ENCODE assay signal across 8 mouse cellular contexts in the genomic region with DNA sequence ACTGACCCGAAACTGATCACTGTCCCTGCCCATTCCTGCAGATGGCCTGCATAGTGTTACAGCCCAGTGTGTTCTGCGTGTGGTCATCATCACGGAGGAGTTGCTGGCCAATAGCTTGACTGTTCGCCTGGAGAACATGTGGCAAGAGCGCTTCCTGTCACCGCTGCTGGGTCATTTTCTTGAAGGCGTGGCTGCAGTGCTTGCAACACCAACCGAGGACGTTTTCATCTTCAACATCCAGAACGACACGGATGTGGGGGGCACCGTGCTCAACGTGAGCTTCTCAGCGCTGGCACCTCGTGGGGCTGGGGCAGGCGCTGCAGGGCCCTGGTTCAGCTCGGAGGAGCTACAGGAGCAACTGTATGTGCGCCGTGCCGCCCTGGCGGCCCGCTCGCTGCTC. TPM values are rescaled to one million over a fixed set of nuclear protein-coding genes. Genes with fewer than 3 reads are reported as not detected.
DNase-seq lines count a peak whose midpoint lies in the region; ATAC-seq and TF ChIP-seq lines count a peak whose summit lies in the region.

No protein-coding gene starts in this region.

- H3K9me3 ChIP-seq in embryonic facial prominence, embryonic 14.5 days (ENCODE audit: control insufficient read depth, low read length) = no peaks in the 10 kb centered on the region
- no peaks in the 10 kb centered on the region for H3K9me3 ChIP-seq in limb, embryonic 14.5 days (ENCODE audit: control insufficient read depth, low read length)

- H3K27ac ChIP-seq in kidney, adult 2 months (ENCODE audit: insufficient read depth, low read depth, low read length) = no peak overlapping the region
- H3K27ac ChIP-seq in embryonic facial prominence, embryonic 14.5 days (replicated peaks; ENCODE audit: low read depth, low read length) = no peak overlapping the region
- H3K27ac ChIP-seq in limb, embryonic 14.5 days (replicated peaks; ENCODE audit: low read depth, low read length) = no peak overlapping the region

- peaks cover 7% of the 10 kb centered on the region for H3K4me1 ChIP-seq in kidney, adult 2 months (ENCODE audit: control insufficient read depth, insufficient read depth, low read length)
- H3K4me1 ChIP-seq in embryonic facial prominence, embryonic 14.5 days (ENCODE audit: control insufficient read depth, insufficient read depth, low read length) = peaks cover 17% of the 10 kb centered on the region
- peaks cover 12% of the 10 kb centered on the region for H3K4me1 ChIP-seq in limb, embryonic 14.5 days (ENCODE audit: control insufficient read depth, insufficient read depth, low read length)

- peak overlapping the region; percentile 96 for H3K4me2 ChIP-seq in embryonic facial prominence, embryonic 14.5 days (ENCODE audit: low read depth, low read length)
- peak overlapping the region; percentile 95 for H3K4me2 ChIP-seq in limb, embryonic 14.5 days (replicated peaks; ENCODE audit: low read depth, low read length, severe bottlenecking)
- peak overlapping the region; percentile 98 for H3K4me2 ChIP-seq in myocyte (ENCODE audit: low read depth)

- TF ChIP-seq CTCF in kidney, adult 2 months (conservative IDR thresholded peaks at IDR 0.05; ENCODE audit: insufficient read depth, insufficient read length, low read depth, low read length) = no peak

- no peak for ATAC-seq in embryonic facial prominence, embryonic 14.5 days (ENCODE audit: low read depth)
- no peak for ATAC-seq in limb, embryonic 14.5 days (ENCODE audit: low FRiP score, low read depth)
- no peak for ATAC-seq in activated CD4-positive, CD25-positive, alpha-beta regulatory T cell, adult 4 months

- TF ChIP-seq POLR2A in kidney, adult 2 months (IDR thresholded peaks at IDR 0.05; ENCODE audit: low read depth, low read length) = no peak
- no peak for TF ChIP-seq POLR2A in limb, embryonic 14.5 days (IDR thresholded peaks at IDR 0.05; ENCODE audit: borderline replicate concordance, extremely low read depth, insufficient read depth, insufficient read length)
- no peak for TF ChIP-seq POLR2A in myocyte (IDR thresholded peaks at IDR 0.05; ENCODE audit: insufficient read length, low read depth)

- H3K4me3 ChIP-seq in kidney, adult 2 months (ENCODE audit: insufficient read depth, low read depth, low read length) = peak overlapping the region; percentile 30; the same call in 1 of the 2 replicates
- peak overlapping the region; percentile 49 for H3K4me3 ChIP-seq in embryonic facial prominence, embryonic 14.5 days (ENCODE audit: low read depth, low read length)
- peak overlapping the region; percentile 48 for H3K4me3 ChIP-seq in limb, embryonic 14.5 days (replicated peaks; ENCODE audit: low read length)
- peak overlapping the region; percentile 4 for H3K4me3 ChIP-seq in myocyte

- DNase-seq in kidney, adult 2 months = no peak
- DNase-seq in kidney, postnatal 10 days = no peak
- DNase-seq in embryonic facial prominence, embryonic 14.5 days (ENCODE audit: low spot score) = no peak
- no peak for DNase-seq in limb, embryonic 14.5 days (ENCODE audit: low spot score)
- DNase-seq in layer of hippocampus, adult 8-10 months (ENCODE audit: low spot score in 2 of 2) = no peak
- no peak for DNase-seq in adrenal gland, postnatal 25 days

- H3K9ac ChIP-seq in embryonic facial prominence, embryonic 14.5 days (ENCODE audit: low read depth, low read length) = peak overlapping the region; percentile 30; the same call in 1 of the 2 replicates
- no peak overlapping the region for H3K9ac ChIP-seq in limb, embryonic 14.5 days (ENCODE audit: low read depth, low read length, severe bottlenecking)

- H3K79me2 ChIP-seq in myocyte (ENCODE audit: control insufficient read depth, insufficient read depth) = no peaks in the 10 kb centered on the region

- H3ac ChIP-seq in myocyte (ENCODE audit: control insufficient read depth, insufficient read length) = peak overlapping the region; percentile 23

- WGBS in kidney, adult 2 months = 4% methylated on average over 23 of the region's 23 CpGs
- WGBS in embryonic facial prominence, embryonic 14.5 days = 9% methylated on average over 15 of the region's 23 CpGs
- 6% methylated on average over 23 of the region's 23 CpGs for WGBS in limb, embryonic 14.5 days

- H3K27me3 ChIP-seq in kidney, adult 2 months (replicated peaks; ENCODE audit: control insufficient read depth, insufficient read depth, low read length) = no peaks in the 10 kb centered on the region
- peaks cover 62% of the 10 kb centered on the region for H3K27me3 ChIP-seq in embryonic facial prominence, embryonic 14.5 days (replicated peaks; ENCODE audit: control insufficient read depth, insufficient read depth, low read length)
- peaks cover 71% of the 10 kb centered on the region for H3K27me3 ChIP-seq in limb, embryonic 14.5 days (ENCODE audit: control insufficient read depth, insufficient read depth, low read length)
- peaks cover 79% of the 10 kb centered on the region for H3K27me3 ChIP-seq in myocyte (ENCODE audit: control insufficient read depth, insufficient read depth, insufficient read length)

- H3K36me3 ChIP-seq in kidney, adult 2 months (ENCODE audit: control insufficient read depth, insufficient read depth, low read length) = no peaks in the 10 kb centered on the region
- no peaks in the 10 kb centered on the region for H3K36me3 ChIP-seq in embryonic facial prominence, embryonic 14.5 days (ENCODE audit: control insufficient read depth, insufficient read depth, low read length)
- no peaks in the 10 kb centered on the region for H3K36me3 ChIP-seq in limb, embryonic 14.5 days (ENCODE audit: control insufficient read depth, insufficient read depth, low read length)
- H3K36me3 ChIP-seq in myocyte (ENCODE audit: control insufficient read depth, insufficient read depth) = no peaks in the 10 kb centered on the region

TF ChIP-seq in myocyte, 11 proteins besides CTCF, POLR2A, EP300 and RAD21:
- no peak for TF ChIP-seq USF1 (IDR thresholded peaks at IDR 0.05; ENCODE audit: low read depth)

RNA-seq across cellular contexts. Expression of a gene that starts 5.5 kb away (rescaled TPM):
- polyA plus RNA-seq in kidney, adult 2 months (2012; rRNA removed) = 0.18 and 0.19 TPM in 2 replicates
- 0.66 and 0.70 TPM in 2 replicates for polyA plus RNA-seq in embryonic facial prominence, embryonic 14.5 days (2014; fragmentation: Nextera tagmentation; extraction: Ambion mirVana)
- polyA plus RNA-seq in limb, embryonic 14.5 days (2012; rRNA removed) = 0.36 and 0.37 TPM in 2 replicates
- polyA plus RNA-seq in limb, embryonic 14.5 days (2014; fragmentation: Nextera tagmentation; extraction: Ambion mirVana) = 0.07 and 0.12 TPM in 2 replicates
- polyA plus RNA-seq in myocyte (2012; fragmentation: generic; extraction: Trizol) = 0.65 TPM
- polyA plus RNA-seq in activated CD4-positive, CD25-positive, alpha-beta regulatory T cell, adult 4 months (2017; shearing (Covaris generic)) = not detected
- 10 to 100 TPM; 52.5 to 77.9 (median 69.6) TPM for total RNA-seq in layer of hippocampus, adult 8-10 months (2022)
- 4.2 and 5.5 TPM in 2 replicates for total RNA-seq in adrenal gland, postnatal 25 days (2021)

RNA-seq across cellular contexts. Expression of a gene that starts 21.4 kb away (rescaled TPM):
- 33.9 and 37.2 TPM in 2 replicates for polyA plus RNA-seq in kidney, adult 2 months (2012; rRNA removed)
- 14.3 and 15.4 TPM in 2 replicates for polyA plus RNA-seq in embryonic facial prominence, embryonic 14.5 days (2014; fragmentation: Nextera tagmentation; extraction: Ambion mirVana)
- 28.8 and 35.8 TPM in 2 replicates for polyA plus RNA-seq in limb, embryonic 14.5 days (2012; rRNA removed)
- polyA plus RNA-seq in limb, embryonic 14.5 days (2014; fragmentation: Nextera tagmentation; extraction: Ambion mirVana) = 14.5 and 21.5 TPM in 2 replicates
- 18.8 TPM for polyA plus RNA-seq in myocyte (2012; fragmentation: generic; extraction: Trizol)
- polyA plus RNA-seq in activated CD4-positive, CD25-positive, alpha-beta regulatory T cell, adult 4 months (2017; shearing (Covaris generic)) = 1 to 10 TPM; 6.0 to 9.3 TPM
- total RNA-seq in layer of hippocampus, adult 8-10 months (2022) = 10 to 100 TPM; 17.0 to 22.2 (median 20.2) TPM
- total RNA-seq in adrenal gland, postnatal 25 days (2021) = 10.3 and 16.4 TPM in 2 replicates

RNA-seq across cellular contexts. Expression of a gene that starts 23.5 kb away (rescaled TPM):
- 19.1 and 24.1 TPM in 2 replicates for polyA plus RNA-seq in kidney, adult 2 months (2012; rRNA removed)
- 12.2 and 16.8 TPM in 2 replicates for polyA plus RNA-seq in embryonic facial prominence, embryonic 14.5 days (2014; fragmentation: Nextera tagmentation; extraction: Ambion mirVana)
- 24.0 and 30.1 TPM in 2 replicates for polyA plus RNA-seq in limb, embryonic 14.5 days (2012; rRNA removed)
- 14.0 and 17.2 TPM in 2 replicates for polyA plus RNA-seq in limb, embryonic 14.5 days (2014; fragmentation: Nextera tagmentation; extraction: Ambion mirVana)
- polyA plus RNA-seq in myocyte (2012; fragmentation: generic; extraction: Trizol) = 5.9 TPM
- polyA plus RNA-seq in activated CD4-positive, CD25-positive, alpha-beta regulatory T cell, adult 4 months (2017; shearing (Covaris generic)) = 1 to 10 TPM; 3.9 to 7.3 TPM
- 10 to 100 TPM; 70.0 to 74.4 (median 73.5) TPM for total RNA-seq in layer of hippocampus, adult 8-10 months (2022)
- total RNA-seq in adrenal gland, postnatal 25 days (2021) = 7.3 and 10.6 TPM in 2 replicates

RNA-seq across cellular contexts. Expression of a gene that starts 48.0 kb away (rescaled TPM):
- 68.3 and 78.0 TPM in 2 replicates for polyA plus RNA-seq in kidney, adult 2 months (2012; rRNA removed)
- 74.7 and 103 TPM in 2 replicates for polyA plus RNA-seq in embryonic facial prominence, embryonic 14.5 days (2014; fragmentation: Nextera tagmentation; extraction: Ambion mirVana)
- polyA plus RNA-seq in limb, embryonic 14.5 days (2012; rRNA removed) = 265 and 285 TPM in 2 replicates
- 119 and 126 TPM in 2 replicates for polyA plus RNA-seq in limb, embryonic 14.5 days (2014; fragmentation: Nextera tagmentation; extraction: Ambion mirVana)
- polyA plus RNA-seq in myocyte (2012; fragmentation: generic; extraction: Trizol) = 45.5 TPM
- 10 to 100 TPM; 13.2 to 15.8 TPM for polyA plus RNA-seq in activated CD4-positive, CD25-positive, alpha-beta regulatory T cell, adult 4 months (2017; shearing (Covaris generic))
- total RNA-seq in layer of hippocampus, adult 8-10 months (2022) = 100 to 1,000 TPM; 195 to 221 (median 213) TPM
- 79.3 and 92.7 TPM in 2 replicates for total RNA-seq in adrenal gland, postnatal 25 days (2021)
